Mouse (Mus musculus): ENCODE data around the gene Ap1g1.
"Not testable (repeated sequence)": the region's sequence is repeated elsewhere in the genome, so short reads cannot be mapped to it uniquely, and the experiment has no call there.

Gene Ap1g1

DNA sequence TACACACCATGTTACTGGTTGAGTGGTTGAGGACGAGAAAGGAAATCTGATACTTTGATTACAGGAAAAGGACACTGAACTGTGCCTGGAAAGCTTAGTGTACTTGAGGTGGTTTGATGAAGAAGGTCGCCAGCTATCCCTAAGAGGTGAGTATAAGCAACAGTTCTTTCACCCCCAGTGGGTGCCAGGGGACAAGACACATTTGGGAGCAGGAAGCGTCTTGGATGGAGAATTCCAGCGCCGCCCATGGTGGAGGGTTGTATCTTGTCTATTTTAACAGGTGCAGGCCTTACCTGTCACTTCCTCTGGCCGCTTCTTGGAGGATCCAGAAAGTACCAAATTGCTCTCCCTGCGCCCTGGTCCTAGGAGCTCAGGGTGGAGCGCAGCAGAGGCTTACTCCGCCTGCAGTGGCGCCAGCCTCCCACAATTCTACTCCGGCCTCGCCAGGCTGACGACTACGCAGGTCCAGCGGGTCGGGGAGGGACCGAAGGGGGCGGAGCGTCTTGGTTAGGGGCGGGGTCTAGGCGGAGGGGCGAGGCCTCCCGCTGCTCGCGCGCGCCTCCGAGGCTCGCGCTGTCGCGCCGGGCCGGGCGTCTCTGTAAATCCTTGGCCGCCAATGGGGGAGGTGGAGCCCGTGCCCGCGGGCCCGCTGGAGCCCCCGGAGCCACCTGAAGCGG lies 89.8 kb downstream of the Ap1g1 start, which contains the start of gene Phlpp2:
TSS of gene Phlpp2 (plus strand) at position 540 of the 677 bp plus-strand sequence.
- peak; percentile 96 for DNase-seq

DNA sequence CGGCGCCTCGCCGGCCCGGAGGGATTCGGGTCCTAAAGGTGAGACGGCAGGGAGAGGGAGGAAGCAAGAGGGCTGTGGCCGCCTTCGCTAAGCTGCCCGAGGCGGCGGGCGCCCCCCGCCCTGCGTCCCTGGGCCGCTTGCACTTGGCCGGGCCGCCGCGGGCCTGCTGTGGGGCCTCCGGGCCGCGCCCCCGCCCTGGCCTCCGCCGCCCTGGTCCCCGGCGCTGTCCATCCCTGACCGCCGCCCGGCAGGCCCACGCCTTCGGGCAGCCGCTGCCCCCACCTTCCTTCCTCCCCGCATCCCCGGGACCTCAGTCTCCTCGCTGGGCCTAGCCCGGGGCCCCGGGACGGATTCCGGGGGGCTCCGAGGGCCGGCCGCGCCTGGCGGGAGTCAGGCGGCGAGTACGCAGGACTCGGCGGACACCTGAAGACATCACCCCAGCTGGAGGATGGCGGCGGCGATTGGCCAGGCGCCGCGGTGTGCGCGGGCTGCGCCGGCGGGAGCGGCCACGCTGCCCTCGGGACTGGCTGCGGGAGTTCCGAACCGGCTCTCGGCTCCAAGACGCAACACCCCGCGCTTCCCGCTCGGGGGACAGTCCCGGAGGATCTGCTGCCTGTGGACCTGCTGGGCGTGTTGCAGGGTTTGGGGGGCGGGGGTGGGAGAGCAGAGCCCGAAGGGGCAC lies 90.5 kb downstream of the Ap1g1 start:
- peak; percentile 69 for DNase-seq

DNA sequence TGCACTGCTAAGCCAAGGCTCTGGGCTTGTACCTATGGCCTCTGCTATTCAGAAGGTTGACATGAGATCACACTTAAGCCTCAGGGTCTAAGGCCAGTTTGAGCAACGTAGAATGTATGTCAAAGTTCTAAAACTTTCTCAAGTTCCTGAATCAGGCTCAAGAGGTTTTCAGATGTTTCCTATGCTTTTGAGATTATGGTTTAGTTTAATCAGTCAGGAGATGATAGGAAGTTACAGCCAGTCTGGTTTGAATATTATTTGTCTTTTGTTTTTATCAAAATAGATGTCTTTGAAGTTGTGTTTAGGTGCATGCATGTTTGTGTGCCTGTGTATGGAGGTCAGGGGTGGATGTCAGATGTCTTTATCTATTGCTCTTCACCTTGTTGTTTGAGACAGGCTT lies 92.7 kb downstream of the Ap1g1 start:
- no peak for DNase-seq

DNA sequence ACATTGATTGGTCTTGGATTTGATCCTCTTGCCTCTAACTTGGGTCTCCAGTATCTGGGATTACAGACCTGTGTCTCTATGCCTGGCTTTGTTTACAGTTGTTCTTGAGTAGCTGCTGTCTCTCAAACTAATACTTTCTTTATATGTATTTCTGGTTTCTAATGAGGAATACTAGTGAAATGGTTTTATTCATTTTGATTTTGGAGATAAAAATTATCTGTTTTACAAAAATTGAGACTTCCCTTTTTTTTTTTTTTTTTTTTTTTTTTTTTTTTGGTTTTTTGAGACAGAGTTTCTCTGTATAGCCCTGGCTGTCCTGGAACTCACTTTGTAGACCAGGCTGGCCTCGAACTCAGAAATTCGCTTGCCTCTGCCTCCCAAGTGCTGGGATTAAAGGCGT lies 95.4 kb downstream of the Ap1g1 start:
- not testable (repeated sequence) for DNase-seq

DNA sequence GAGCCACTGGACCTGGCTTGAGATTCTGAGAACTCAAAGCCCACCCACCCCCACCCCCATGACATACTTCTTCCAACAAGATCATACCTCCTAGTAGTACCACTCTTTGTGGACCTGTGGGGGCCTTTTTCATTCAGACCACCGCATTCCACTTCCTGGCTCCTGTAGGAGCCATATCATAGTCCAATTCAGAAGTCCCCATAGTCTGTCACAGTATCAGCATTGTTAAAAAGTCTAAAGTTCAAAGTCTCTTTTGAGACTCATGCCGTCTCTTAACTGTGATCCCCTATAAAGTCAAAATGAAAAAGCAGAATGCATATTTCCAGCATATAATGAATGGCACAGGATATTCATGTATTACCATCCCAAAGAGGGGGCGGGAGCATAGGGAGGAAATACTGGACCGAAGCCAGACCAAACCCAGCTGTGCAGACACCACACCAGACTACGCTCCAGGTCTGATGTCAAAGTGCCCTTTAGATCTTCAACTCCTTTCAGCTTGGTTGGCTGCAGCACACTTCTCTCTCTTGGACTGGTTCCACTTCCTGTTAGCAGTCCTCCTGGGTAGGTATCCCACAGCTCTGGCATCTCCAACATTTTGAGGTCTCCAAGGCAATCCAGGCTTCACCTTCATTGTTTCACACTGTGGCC lies 101.8 kb downstream of the Ap1g1 start:
- no peak for DNase-seq

DNA sequence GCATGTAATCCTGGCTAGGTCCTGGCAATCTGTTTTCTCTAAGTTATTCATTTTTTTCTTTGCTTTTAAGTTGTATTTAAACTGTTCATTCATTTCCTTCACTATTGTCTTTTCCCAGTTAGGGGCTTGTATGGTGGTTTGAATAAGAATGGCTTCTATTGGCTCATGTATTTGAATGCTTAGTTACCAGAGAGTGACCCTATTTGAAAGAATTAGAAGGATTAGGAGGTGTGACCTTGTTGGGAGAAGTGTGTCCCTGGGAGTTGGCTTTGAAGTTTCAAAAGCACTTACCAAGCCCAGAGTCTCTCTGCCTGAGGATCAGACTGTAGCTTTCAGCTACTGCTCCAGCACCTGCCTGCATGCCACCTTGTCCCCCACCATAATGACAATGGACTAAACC lies 106.9 kb downstream of the Ap1g1 start:
- no peak for DNase-seq

DNA sequence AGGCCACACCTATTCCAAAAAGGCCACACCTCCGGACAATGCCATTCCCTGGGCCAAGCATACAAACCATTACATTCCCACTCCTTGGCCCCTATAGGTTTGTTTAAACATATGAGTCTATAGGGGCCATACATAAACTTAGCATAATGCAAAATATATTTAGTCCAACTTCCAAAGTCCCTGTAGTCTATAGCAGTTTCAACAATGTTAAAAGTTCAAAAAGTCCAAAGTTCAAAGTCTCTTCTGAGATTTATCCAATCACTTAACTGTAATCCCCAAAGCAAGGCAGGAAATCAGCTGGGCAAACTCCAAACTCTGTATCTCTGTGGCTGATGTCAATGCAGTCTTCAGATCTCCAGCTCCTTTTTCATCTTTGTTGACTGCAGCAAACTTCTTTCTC lies 110.9 kb downstream of the Ap1g1 start:
- no peak for DNase-seq

DNA sequence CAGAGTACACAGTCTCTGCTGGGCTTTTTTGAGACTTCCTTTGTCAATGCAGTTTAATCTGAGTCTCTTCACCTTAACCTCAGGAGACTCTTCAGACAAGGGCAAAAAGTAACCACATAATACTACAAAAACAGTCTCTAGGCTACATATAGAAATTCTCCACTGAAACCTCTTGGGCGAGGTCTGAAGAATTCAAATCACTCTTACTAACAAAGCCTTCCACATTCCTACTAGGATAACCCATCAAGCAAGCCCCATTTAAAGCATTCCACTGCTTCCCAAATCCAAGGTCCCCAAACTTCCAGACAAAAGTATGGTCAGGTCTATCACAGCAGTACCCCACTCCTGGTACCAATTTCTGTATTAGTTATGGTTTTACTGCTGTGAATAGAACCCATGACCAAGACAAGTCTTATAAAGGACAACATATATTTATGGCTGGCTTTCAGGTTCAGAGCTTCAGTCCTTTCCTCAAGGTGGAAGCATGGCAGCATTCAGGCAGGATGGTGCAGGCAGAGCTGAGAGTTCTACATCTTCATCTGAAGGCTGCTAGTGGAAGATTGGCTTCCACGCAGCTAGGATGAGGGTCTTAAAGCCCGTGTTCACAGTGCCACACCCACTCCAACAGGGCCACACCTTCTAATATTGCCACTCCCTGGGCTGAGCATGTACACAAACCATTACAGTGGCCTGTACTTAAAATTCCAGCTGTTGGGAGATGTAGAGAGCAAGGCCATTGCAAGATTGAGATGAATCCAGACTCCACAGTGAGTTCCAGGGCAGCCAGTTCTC lies 112.6 kb downstream of the Ap1g1 start:
- no peak for DNase-seq

DNA sequence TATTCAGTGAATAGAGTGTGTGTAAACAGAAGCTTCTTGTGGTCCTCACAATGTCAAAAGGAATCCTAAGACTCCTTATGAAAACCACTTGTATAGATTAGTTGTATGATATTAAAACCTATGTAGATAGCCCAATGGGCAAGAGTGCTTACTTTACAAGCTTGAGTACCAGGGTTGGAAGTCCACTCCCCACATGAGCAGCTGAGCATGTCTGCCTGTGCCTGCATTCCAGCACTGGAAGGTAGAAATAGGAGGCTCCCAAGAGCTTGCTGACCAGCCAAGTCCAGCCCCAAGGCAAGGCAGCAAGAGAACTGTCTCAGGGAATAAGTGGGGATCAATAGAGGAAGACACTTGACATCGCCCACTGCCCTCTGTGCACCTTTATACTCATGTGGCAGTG lies 116.3 kb downstream of the Ap1g1 start:
- no peak for DNase-seq

DNA sequence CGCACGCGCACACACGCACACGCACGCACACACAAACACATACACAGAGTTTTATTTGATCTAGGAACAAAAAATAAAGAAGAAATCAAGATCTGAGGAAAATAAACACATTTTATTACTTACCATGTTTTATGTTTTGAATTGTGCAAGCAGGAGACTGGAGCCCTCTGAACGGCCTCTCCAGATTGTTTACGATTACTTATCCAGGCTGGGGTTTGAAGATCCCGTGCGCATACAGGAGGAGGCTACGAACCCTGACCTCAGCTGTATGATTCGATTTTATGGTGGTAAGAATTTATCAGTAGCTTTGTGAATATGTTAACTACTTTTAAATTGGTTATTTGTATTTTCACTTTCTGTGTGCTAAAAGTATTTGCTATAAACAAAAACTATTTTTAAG lies 117.0 kb downstream of the Ap1g1 start:
- no peak for DNase-seq

DNA sequence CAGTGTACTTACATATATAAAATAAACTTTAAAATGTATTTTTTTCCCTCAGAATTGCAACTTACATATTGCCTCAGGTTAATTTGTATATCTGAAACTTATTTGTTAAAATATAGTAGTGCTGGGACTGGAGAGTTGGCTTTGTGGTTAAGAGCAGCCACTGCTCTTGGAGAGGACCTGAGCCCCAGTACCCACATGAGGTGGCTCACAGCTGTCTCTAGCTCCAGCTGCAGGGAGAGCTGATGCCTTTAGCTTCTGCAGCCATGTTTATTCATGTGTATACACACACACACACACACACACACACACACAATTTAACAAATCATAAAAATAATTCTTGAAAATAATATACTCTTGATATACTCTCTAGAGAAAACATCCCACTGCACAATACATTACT lies 124.0 kb downstream of the Ap1g1 start:
- DNase-seq = no peak

DNA sequence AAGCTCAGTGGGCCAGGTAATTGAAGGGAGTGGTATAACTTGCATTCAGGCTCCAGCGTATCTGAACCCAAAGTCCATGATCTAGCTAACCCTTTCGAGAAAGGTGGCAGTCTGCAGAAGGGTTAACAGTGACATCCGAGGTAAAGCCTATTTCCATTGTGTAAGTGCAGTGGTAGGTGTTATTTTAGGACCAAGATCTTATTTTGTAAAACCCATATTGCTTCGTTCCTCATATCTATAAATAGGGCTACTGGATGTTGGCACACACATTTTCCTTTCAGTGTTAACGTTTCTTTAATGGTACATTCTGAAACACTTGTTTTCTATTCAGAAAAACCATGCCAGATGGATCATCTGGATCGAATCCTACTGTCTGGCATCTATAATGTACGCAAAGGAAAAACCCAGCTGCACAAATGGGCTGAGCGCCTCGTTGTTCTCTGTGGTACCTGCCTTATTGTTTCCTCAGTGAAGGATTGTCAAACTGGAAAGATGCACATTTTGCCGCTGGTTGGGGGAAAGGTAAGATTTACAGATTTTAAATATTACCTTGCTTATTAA lies 125.6 kb downstream of the Ap1g1 start:
- DNase-seq = no peak

DNA sequence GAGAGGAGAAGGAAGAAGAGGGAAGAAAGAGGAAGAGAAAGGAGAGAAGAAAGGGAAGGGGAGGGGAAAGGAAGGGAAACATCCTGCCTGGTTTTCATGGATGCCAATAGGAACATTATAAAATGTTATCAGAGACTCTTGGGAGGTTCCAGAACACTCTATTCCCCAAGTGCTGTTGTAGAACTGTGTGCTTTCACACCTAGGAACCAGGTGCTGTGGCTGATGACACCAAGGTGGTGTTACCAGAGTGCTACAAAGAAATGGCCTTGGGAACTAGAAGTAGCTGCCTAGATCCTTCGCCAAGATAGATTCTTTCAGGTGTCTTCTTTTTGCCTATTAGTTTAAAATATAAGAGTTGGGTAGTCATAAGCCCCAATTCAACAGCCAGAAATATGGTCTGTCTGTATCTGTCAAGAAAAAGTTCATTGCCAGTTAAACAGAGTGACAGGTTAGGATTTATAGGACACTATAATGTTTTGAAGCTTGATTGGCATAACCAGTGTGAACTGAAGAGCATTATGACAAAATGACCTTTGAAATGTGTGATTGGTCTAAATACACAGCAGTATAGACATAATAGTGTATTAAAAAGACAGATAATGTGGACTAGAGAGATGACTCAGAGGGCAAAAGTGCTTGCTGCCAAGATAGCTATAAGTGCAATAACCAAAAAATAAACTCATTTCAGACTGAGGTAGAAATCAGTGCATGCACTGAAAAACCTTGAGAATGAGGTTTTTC lies 126.7 kb downstream of the Ap1g1 start:
- no peak for DNase-seq

DNA sequence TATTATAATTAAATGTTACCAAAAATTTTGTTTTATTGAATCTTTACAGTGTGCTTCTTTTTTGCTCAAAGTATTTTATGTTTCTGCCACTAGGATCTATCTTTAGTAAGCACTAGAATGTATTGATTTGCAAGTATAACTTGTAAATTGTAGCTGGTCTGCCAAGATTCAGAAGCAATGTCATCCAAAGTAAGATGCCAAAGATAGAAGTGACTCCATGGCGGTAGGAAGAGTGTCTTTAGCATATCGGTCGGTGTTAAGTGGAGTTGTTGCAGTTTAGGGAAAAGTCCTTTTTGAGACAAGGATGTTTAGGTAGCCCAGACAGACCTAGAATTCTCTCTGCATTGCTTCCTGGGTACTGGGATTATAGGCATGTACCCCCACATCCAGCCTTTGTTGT lies 128.6 kb downstream of the Ap1g1 start:
- no peak for DNase-seq

DNA sequence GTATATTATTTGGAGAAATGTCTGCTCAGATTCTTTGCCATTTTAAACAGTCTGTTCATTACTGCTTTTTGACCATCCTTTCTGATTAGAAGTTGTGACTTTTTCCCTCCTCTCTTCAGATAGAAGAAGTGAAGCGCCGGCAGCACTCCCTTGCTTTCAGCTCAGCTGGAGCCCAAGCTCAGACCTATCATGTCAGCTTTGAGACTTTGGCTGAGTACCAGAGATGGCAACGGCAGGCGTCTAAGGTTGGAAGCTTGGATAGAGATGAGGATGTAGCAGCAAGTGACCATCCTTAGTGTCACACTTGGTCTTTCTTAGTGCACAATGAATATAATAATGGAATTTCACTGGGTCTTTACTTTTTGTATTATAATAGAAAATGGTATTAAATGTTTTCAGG lies 129.0 kb downstream of the Ap1g1 start:
- DNase-seq = no peak
